Mouse (Mus musculus) heart, postnatal 4 days (tissue): ENCODE results near the gene Ube4b. TPM values are rescaled to one million over a fixed set of nuclear protein-coding genes. Genes with fewer than 3 reads are reported as not detected.
"Not testable (repeated sequence)": the region's sequence is repeated elsewhere in the genome, so short reads cannot be mapped to it uniquely, and the experiment has no call there.

Experiments
- DNase-seq: peaks from one replicate; pipeline ENCODE4 v3.0.0; 2021
- total RNA-seq, 2 experiments: library from RNA; stranded (reverse); gene quantifications; 2 replicates each; pipeline ENCODE4 v1.2.3; 2021

Ube4b gene
- total RNA-seq, result 10 to 100 TPM; 59.9 to 61.8 TPM

DNA sequence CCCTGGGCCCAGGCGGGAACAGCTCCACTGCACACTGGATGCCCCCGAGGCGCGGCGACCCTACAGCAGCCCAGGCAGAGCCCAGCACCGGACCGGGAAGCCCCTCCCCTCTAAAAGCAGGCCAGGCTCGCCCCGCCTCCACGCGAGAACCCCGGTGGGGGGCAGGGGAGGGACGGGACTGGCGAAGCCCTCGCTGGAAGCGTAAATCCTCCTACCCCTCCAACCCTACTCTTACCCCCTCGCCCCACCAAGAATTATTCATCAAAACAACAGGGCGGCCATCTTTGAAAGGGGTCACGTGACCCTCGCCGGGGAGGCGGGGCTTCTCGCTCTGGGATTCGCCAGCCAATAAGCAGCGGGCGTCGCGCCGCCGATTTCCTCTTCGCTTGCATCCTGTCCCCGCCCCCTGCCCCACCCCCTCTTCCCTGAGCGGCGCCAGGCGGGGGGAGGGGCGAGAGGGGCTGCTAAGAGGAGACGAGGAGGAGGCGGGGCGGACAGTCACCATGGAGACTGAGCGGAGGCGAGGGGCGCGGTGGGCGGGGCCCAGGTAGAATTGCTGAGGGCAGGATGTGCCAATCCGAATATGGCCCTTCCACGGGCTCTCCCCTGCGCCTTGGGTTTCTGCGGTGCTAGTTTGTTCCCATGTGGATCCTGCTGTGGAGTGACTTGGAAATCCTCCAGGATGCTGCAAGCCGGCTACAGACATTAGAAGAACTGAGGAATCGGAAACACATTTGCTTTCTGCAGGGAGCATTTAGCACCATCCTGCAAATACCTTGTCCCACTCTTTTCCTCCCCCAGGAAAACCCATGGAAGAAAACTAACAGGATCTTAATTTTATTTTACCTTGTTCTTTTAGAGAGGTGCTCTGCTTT lies at the start of gene Ube4b:
TSS of gene Ube4b (minus strand) at position 425 of the 875 bp plus-strand sequence.
- peak; percentile 98 for DNase-seq

DNA sequence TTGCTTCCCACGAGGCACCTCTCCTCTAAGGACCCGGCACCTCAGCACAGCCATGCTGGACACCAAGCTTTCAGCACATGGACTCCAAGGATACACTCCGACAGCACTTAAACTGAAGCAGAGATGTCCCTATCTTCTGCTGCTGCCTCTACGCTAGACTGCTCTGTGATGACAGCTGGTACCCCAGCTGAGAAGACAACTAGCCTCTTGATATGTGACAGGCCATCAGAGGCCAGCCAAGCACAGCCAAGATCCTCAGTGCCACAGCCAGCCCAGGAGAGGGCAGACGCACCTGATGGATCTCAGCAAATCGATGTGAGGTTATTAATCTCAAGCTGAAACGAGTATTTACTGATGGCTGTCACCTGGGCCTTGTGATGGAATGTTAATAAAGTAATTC lies 48.5 kb upstream of the Ube4b start:
- no peak for DNase-seq

DNA sequence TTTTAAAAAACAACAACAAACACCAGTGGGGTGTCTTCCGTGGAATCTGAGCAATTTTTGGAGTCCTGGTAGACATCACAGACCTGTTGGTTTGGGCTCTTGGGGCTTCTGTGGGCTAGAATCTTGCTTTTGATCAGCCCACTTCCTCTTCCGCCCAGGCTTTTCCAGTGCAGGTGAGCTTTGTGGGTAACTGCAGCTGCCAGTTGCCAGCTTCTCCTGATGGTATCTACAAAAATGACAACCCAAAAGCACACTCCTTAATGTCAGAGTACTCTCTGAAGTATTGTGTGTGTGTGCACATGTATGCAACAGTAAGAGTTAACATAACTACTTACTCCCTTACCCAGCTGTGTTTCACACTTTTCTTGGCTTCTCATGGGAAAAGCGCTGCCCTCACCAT lies 43.0 kb upstream of the Ube4b start:
- no peak for DNase-seq

DNA sequence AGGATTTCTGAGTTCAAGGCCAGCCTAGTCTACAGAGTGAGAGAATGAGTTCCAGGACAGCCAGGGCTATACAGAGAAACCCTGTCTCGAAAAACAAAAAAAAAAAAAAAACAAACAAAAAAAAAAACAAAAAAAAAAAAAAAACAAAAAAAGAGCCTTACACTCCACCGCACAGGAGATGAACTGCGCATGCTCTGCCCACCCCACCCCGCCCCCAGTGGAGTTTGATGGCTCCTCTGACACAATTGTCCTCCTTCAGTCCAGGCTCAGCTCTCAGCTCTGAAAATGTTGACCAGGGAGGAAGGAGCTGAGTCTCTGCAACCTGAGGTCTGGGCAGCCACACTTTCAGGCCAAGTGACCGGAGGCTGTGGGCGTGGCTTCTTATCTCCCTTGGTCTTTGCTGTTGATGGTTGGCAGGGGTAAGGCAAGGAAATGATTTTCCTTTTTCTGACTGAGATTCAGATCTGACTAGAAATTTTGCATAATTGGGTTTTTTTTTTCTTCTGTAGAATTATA lies 36.9 kb upstream of the Ube4b start:
- no peak for DNase-seq

DNA sequence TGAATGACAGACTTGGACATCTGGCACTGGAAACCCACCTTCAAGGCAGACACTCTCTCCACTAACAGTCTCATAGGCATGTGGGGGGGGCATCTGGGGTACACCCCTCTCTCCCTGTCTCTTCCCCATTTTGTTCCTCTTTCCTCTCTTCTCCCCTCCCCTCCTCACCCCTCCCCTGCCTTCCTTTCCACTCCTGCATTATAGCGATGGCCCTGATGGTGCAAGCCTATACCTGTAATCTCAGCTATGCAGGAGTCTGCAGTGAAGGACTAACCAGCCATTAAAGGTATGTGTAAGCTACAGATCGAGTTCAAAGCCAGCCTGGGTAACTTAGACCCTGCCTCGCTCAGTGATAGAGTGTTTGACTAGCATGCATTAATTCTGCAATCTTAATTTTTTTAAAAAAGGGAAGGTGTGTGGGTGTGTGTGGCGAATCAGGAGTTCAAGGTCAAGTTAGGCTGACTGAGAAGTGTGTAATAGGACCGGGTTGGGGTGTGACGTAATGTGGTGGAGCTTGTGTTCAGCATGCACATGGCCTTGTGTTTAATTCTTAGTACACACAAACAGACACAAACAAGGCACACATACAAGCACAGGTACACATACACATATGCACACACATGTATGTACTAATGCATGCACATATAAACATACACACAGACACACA lies 35.9 kb upstream of the Ube4b start:
- no peak for DNase-seq

GRCm38 (mm10) chr4:149461579-149462304 lies 35.2 kb upstream of the Ube4b start:
- no peak for DNase-seq

DNA sequence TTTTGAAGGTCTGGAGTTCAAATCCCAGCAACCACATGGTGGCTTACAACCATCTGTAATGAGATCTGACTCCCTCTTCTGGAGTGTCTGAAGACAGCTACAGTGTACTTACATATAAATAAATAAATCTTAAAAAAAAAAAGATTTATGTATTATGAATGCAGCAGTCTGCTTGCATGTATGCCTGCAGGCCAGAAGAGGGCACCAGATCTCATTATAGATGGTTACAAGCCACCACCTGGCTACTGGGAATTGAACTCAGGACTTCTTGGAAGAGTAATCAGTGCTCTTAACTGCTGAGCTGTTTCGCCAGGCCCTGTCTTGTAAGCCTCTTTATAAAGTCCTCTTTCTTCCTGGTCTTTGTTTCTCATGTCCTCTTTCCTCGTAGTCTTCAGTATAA lies 33.9 kb upstream of the Ube4b start:
- DNase-seq, result not testable (repeated sequence)

GRCm38 (mm10) chr4:149459425-149459824 lies 32.9 kb upstream of the Ube4b start:
- no peak for DNase-seq

GRCm38 (mm10) chr4:149458526-149458925 lies 32.0 kb upstream of the Ube4b start:
- DNase-seq, result no peak

- DNase-seq, result peak; percentile 75
Observed at GRCm38 (mm10) chr4:149457831-149458430, 31.4 kb upstream of the Ube4b start.

DNA sequence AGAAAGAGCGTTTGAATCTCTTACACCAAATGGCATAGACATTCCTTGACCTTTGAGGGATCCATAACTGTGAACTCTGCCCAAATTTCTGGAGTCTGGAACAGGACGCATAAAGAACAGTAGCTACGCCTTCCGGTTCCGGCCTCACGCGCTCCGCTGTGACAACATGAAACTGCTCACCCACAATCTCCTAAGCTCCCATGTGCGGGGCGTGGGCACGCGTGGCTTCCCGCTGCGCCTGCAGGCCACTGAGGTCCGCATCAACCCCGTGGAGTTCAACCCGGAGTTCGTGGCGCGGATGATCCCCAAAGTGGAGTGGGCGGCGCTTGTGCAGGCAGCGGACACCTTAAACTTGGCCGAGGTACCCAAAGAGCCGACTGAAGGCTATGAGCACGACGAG lies 30.6 kb upstream of the Ube4b start:
- not testable (repeated sequence) for DNase-seq

- DNase-seq, result peak; percentile 21
Observed at GRCm38 (mm10) chr4:149454879-149455278, 28.3 kb upstream of the Ube4b start, which contains the start of gene Rbp7. Gene Rbp7, minus strand, starts transcription at chr4:149454978.

GRCm38 (mm10) chr4:149454263-149454662 lies 27.7 kb upstream of the Ube4b start:
- DNase-seq, result no peak

DNA sequence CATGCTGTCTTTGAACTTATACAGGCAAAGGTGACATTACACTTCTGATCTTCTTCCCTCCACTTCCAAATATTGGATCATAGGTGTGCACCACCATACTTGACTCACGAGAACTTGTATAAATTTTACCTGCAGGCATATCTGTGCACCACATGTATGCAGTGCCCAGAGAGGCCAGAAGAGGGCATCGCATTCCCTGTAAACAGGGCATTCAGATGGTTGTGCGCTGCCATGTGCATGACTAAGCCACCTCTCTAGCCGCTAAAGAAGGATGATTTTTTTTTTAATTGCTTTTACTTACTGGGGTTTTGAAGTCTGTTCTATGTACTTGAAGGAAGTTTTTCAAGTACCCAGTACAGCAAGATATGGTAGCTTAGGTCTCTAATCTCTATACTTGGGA lies 27.1 kb upstream of the Ube4b start:
- DNase-seq, result peak; percentile 61

GRCm38 (mm10) chr4:149450636-149451035 lies 24.1 kb upstream of the Ube4b start:
- DNase-seq, result no peak

GRCm38 (mm10) chr4:149446309-149446708 lies 19.8 kb upstream of the Ube4b start:
- no peak for DNase-seq

DNA sequence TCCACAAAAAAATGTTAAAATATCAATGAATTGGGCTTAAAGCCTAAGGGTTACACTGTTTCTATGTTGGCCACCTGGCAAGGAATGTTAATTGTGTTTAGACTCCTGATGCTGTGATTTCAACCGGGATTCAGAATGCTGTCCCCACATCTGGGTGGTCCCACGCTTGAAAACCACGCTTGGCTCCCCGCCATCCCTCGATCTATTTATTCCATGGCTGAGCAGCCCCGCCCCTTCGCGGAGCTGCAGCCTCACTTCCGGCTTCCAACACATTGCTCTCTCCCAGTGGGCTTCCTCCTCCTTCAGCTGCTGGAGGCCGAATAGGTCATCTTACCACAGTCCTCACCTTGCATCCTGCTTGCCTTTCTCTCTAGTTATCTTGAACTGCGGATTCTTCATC lies 19.3 kb upstream of the Ube4b start:
- DNase-seq, result peak; percentile 80

DNA sequence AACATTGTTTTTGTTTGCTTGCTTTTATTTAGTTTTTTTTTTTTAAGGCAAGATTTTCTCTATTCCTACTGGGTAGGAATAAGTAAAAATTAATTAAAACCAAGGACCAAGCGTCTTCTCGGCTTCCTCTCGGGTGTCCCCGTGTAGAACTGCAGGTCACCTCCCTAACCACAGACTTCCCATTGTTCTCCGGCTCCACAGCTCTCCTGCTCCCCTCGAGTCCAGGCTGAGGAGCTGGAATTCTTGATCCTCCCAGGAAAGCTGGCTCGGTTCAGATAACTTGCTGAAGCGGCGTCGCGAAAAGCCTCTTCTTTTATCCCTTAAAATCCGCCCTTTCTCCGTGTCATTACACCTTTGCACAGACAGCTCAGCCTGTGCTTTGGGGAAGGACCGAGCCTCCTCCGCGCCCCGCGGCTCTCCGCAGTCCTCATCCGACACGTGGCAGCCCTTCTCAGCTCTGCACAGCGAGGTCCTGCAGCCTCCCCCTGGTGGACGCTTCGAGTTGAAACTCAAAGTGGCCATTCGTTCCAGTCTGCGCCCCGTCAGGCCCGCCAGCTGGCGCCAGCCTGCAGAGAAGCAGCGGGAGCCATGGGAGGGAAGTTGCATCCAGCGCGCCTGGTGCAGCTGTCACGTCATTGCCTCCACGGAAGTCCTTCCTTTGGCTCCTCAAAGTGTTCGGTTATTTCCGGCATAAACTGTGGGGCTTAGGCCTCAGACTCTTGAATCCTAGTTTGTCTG lies 18.6 kb upstream of the Ube4b start:
- peak; percentile 95 for DNase-seq

- DNase-seq, result no peak
Observed at GRCm38 (mm10) chr4:149444465-149444864, 17.9 kb upstream of the Ube4b start.

- DNase-seq, result peak; percentile 39
Observed at GRCm38 (mm10) chr4:149442436-149442835, 15.9 kb upstream of the Ube4b start.

DNA sequence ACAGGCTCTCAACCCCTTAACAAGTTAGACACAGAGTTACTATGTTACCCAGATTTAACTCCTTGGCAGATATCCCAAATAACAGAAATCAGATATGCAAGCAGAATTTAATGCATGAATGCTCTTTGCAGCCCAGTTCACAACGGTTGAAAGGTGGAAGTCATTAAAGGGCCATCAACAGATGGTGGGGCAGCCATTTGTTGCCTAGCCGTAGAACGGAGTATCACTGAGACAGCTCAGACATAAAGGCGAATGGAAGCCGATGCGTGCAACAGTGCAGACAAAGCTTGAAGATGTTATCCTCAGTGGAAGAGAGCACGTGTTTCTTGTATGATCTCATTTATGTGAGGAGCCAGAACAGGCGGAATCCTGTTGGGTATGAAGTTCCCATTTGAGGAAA lies 14.0 kb upstream of the Ube4b start:
- no peak for DNase-seq

DNA sequence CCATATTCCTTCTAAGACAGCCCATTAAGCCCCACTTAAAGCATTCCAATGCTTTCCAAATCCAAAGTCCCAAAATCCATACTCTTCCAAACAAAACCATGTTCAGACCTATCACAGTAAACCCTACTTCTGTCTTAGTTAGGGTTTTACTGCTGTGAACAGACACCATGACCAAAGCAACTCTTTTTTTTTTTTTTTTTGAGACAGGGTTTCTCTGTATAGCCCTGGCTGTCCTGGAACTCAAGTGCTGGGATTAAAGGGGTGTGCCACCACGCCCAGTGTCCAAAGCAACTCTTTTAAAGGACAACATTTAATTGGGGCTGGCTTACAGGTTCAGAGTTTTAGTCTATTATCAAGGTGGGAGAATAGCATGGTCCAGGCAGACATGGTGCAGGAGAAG lies 5.3 kb upstream of the Ube4b start:
- not testable (repeated sequence) for DNase-seq
